ENCODE assay signal across 29 mouse cellular contexts in the genomic region with DNA sequence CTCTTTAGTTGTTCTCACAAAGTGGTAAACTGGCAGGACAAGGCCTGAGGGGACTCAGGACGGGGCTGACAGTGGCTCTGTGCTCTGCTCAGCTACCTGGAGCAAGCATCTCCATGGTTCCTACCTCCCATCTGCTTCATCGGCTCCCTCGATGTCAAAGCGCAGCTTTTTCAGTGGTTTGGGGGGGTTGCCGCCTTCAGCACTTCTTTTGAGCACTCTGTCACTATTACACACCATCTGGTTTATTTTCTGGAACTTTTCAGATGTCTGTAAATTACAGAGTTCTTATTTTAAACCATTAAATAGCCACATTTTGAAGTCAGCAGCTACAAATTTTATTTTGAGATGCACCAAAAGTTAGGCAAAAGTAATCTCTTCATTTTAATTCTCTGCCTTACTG. TPM values are rescaled to one million over a fixed set of nuclear protein-coding genes. Genes with fewer than 3 reads are reported as not detected.
DNase-seq lines count a peak whose midpoint lies in the region; ATAC-seq and TF ChIP-seq lines count a peak whose summit lies in the region.
"Had no signal": no experiment of that assay in that cellular context is flagged by ENCODE, and none has a peak within 500 bp of the region (broad histone marks: within the 10 kb centered on the region; RNA-seq: fewer than 3 reads in every experiment).

No protein-coding gene starts in this region.

- H3K4me1 ChIP-seq in cortical plate, adult 2 months (ENCODE audit: control insufficient read depth, insufficient read depth, low read length) = peaks cover 2% of the 10 kb centered on the region
- peaks cover 11% of the 10 kb centered on the region for H3K4me1 ChIP-seq in limb, embryonic 12.5 days (replicated peaks)
- H3K4me1 ChIP-seq: hindbrain, embryonic 10.5 days; lung, embryonic 15.5 days had no signal

- no peak overlapping the region for H3K4me3 ChIP-seq in cortical plate, adult 2 months (ENCODE audit: insufficient read depth, low read length)
- H3K4me3 ChIP-seq in limb, embryonic 12.5 days (replicated peaks) = no peak overlapping the region
- H3K4me3 ChIP-seq: embryonic facial prominence, embryonic 15.5 days; heart, embryonic 12.5 days; hindbrain, embryonic 10.5 days; lung, embryonic 15.5 days had no signal

- 0 out of 2 replicates have a peak overlapping the region, but pooled peaks have one; percentile 42 for H3K27ac ChIP-seq in cortical plate, adult 2 months (ENCODE audit: insufficient read depth, low read length)
- 0 out of 2 replicates have a peak overlapping the region, but pooled peaks have one; percentile 53 for H3K27ac ChIP-seq in limb, embryonic 12.5 days
- H3K27ac ChIP-seq: embryonic facial prominence, embryonic 15.5 days; hindbrain, embryonic 10.5 days; liver, embryonic 14.5 days; lung, embryonic 15.5 days had no signal

- no peak for TF ChIP-seq POLR2A in cortical plate, adult 2 months (IDR thresholded peaks at IDR 0.05; ENCODE audit: extremely low read depth, insufficient read depth, low read length)

- TF ChIP-seq CTCF in cortical plate, adult 2 months (IDR thresholded peaks at IDR 0.05; ENCODE audit: extremely low read depth, insufficient read depth, low read length) = no peak

- 30% methylated on average over 5 of the region's 5 CpGs for WGBS in limb, embryonic 12.5 days

- no peak overlapping the region for H3K4me2 ChIP-seq in limb, embryonic 12.5 days
- H3K4me2 ChIP-seq: embryonic facial prominence, embryonic 15.5 days; heart, embryonic 12.5 days; lung, embryonic 15.5 days had no signal

- ATAC-seq in frontal cortex, adult (ENCODE audit: low TSS enrichment) = peak; percentile 72
- no peak for ATAC-seq in limb, embryonic 12.5 days (ENCODE audit: insufficient number of reproducible peaks, insufficient read depth, low FRiP score, low TSS enrichment, low read depth)
- ATAC-seq: hindbrain, embryonic 16.5 days; intestine, embryonic 16.5 days; Patski had no signal

- H3K9me3 ChIP-seq in limb, embryonic 12.5 days = no peaks in the 10 kb centered on the region
- H3K9me3 ChIP-seq: embryonic facial prominence, embryonic 15.5 days; G1E; heart, embryonic 12.5 days; hindbrain, embryonic 10.5 days; lung, embryonic 15.5 days had no signal

- no peak for DNase-seq in frontal cortex, postnatal 10 days (ENCODE audit: low spot score in 2 of 2)
- DNase-seq in left cerebral cortex, adult 11 months (ENCODE audit: low spot score) = peak; percentile 18
- no peak for DNase-seq in left cerebral cortex, adult 9 months (ENCODE audit: low spot score in 2 of 2)
- no peak for DNase-seq in kidney, postnatal 4 days
- DNase-seq: adrenal gland, postnatal 36 days; B cell, adult 2 months; cerebellum, adult 11-12 months; cerebellum, postnatal 25 days; embryo, embryonic 11 days; gastrocnemius, postnatal 10 days; heart, postnatal 10 days; kidney, adult 9 months; kidney, postnatal 14 days; lung, postnatal 4 days; midbrain, embryonic 14.5 days; thymus, postnatal 25 days had no signal

- peaks cover 14% of the 10 kb centered on the region; the same call in 1 of the 2 replicates for H3K36me3 ChIP-seq in limb, embryonic 12.5 days

- H3K27me3 ChIP-seq in limb, embryonic 12.5 days = no peaks in the 10 kb centered on the region
- H3K27me3 ChIP-seq: CH12.LX; embryonic facial prominence, embryonic 15.5 days; heart, embryonic 12.5 days; lung, embryonic 15.5 days; Patski had no signal

- H3K9ac ChIP-seq in limb, embryonic 12.5 days (replicated peaks) = no peak overlapping the region
- H3K9ac ChIP-seq: embryonic facial prominence, embryonic 15.5 days; heart, embryonic 12.5 days; liver, embryonic 14.5 days; lung, embryonic 15.5 days had no signal

RNA-seq across cellular contexts. Expression of a gene that starts 38.6 kb away (rescaled TPM):
- polyA plus RNA-seq in cortical plate, adult 2 months (2012; rRNA removed) = 3.3 and 3.4 TPM in 2 replicates
- polyA plus RNA-seq in limb, embryonic 12.5 days (2016; fragmentation: Nextera tagmentation; extraction: Ambion mirVana) = 18.5 and 20.4 TPM in 2 replicates
